ENCODE assay signal across 8 mouse cellular contexts in genomic region chr4:43957292-43957845, GRCm38 (mm10). TPM values are rescaled to one million over a fixed set of nuclear protein-coding genes. Genes with fewer than 3 reads are reported as not detected.
A peak's percentile ranks its signal among the peaks of the same experiment; 100 is the strongest.
DNase-seq lines count a peak whose midpoint lies in the region; ATAC-seq and TF ChIP-seq lines count a peak whose summit lies in the region.

Gene Glipr2 (plus strand): TSS chr4:43957401.

- peaks cover 16% of the 10 kb centered on the region for H3K4me1 ChIP-seq in embryonic facial prominence, embryonic 13.5 days
- H3K4me1 ChIP-seq in liver, adult 2 months (ENCODE audit: control insufficient read depth, insufficient read depth, low read length), result peaks cover 5% of the 10 kb centered on the region

- TF ChIP-seq POLR2A in liver, adult 2 months (IDR thresholded peaks at IDR 0.05; ENCODE audit: extremely low read depth, insufficient read depth, low read length), result no peak

- no peaks in the 10 kb centered on the region; the same call in 1 of the 2 replicates for H3K9me3 ChIP-seq in embryonic facial prominence, embryonic 13.5 days

- H3K4me2 ChIP-seq in embryonic facial prominence, embryonic 13.5 days, result peak within 1 kb of the TSS; percentile 95

- DNase-seq in cerebellum, postnatal 25 days, result peak; percentile 24 to 63
- DNase-seq in cerebellum, adult 9-10 months, result no peak
- DNase-seq in heart, adult 18-20 months, result peak; percentile 84 to 89
- DNase-seq in kidney, adult 18-20 months, result peak; percentile 69
- no peak for DNase-seq in liver, adult 2 months (ENCODE audit: extremely low read depth, low read depth, low spot score)
- DNase-seq in monocyte, adult 2 months (ENCODE audit: low read depth in 1 of 2, low spot score in 2 of 2), result peak; percentile 83 to 89
- DNase-seq in spleen, postnatal 14 days (ENCODE audit: low spot score in 2 of 2), result peak; percentile 65 to 78

- H3K27ac ChIP-seq in embryonic facial prominence, embryonic 13.5 days, result peak within 1 kb of the TSS; percentile 87
- H3K27ac ChIP-seq in liver, adult 2 months (replicated peaks; ENCODE audit: insufficient read depth, low read depth, low read length), result no peak within 1 kb of the TSS

- under 1% methylated on average over 45 of the region's 45 CpGs for WGBS in embryonic facial prominence, embryonic 13.5 days
- 2% methylated on average over 45 of the region's 45 CpGs for WGBS in liver, adult 2 months

- H3K36me3 ChIP-seq in embryonic facial prominence, embryonic 13.5 days, result no peaks in the 10 kb centered on the region
- H3K36me3 ChIP-seq in liver, adult 2 months (ENCODE audit: control insufficient read depth, insufficient read depth, low read length), result no peaks in the 10 kb centered on the region

- H3K4me3 ChIP-seq in embryonic facial prominence, embryonic 13.5 days, result peak within 1 kb of the TSS; percentile 69
- H3K4me3 ChIP-seq in liver, adult 2 months (ENCODE audit: insufficient read depth, low read depth, low read length), result peak within 1 kb of the TSS; percentile 53

- no peaks in the 10 kb centered on the region for H3K79me2 ChIP-seq in liver, adult 2 months (ENCODE audit: control insufficient read depth, insufficient read depth, low read length)

- ATAC-seq in embryonic facial prominence, embryonic 13.5 days (ENCODE audit: insufficient number of reproducible peaks, insufficient read depth, low FRiP score, low TSS enrichment, low read depth), result peak; percentile 87

- peak within 1 kb of the TSS; percentile 77 for H3K9ac ChIP-seq in embryonic facial prominence, embryonic 13.5 days
- peak within 1 kb of the TSS; percentile 24 for H3K9ac ChIP-seq in liver, adult 2 months (ENCODE audit: low read depth, low read length)

- TF ChIP-seq CTCF in liver, adult 2 months (IDR thresholded peaks at IDR 0.05; ENCODE audit: low read depth, low read length), result peak; percentile 78

- H3K27me3 ChIP-seq in embryonic facial prominence, embryonic 13.5 days, result no peaks in the 10 kb centered on the region; the same call in 1 of the 2 replicates
- 0 out of 2 replicates have a peak, but pooled peaks cover 2% of the 10 kb centered on the region for H3K27me3 ChIP-seq in liver, adult 2 months (ENCODE audit: control insufficient read depth, insufficient read depth, low read length)

RNA-seq across cellular contexts. Expression of gene Glipr2, which starts in this region (rescaled TPM):
- polyA plus RNA-seq in embryonic facial prominence, embryonic 13.5 days (2015; fragmentation: Nextera tagmentation; extraction: Ambion mirVana), result 63.0 and 71.6 TPM in 2 replicates
- 1 to 10 TPM; 3.3 to 4.4 TPM for total RNA-seq in heart, adult 18-20 months (2021)
- total RNA-seq in liver, adult 2 months (2014; rRNA removed), result 0.83 and 2.0 TPM in 2 replicates
- polyA plus RNA-seq in liver, adult 2 months (2012; rRNA removed), result 0.67 and 1.2 TPM in 2 replicates

Comparison
In these comparisons a context has a peak if more than half of its experiments do, and no peak if none do; other contexts are left out.
1. RNA of gene Glipr2 (polyA plus RNA-seq): 63.0 to 71.6 TPM in embryonic facial prominence, embryonic 13.5 days; 0.67 to 1.2 TPM in liver, adult 2 months; every median in the first group is over 10 times any median in the second.
2. DNase-seq: peak in cerebellum, postnatal 25 days (2 of 2), heart, adult 18-20 months (2 of 2), kidney, adult 18-20 months (single experiment), monocyte, adult 2 months (2 of 2) and spleen, postnatal 14 days (2 of 2); none in cerebellum, adult 9-10 months (single experiment) and liver, adult 2 months (single experiment).